Mouse (Mus musculus) thymus, adult 2 months (tissue): Measurements from ENCODE around the gene Cttnbp2. TPM values are rescaled to one million over a fixed set of nuclear protein-coding genes. Genes with fewer than 3 reads are reported as not detected.
"Not testable (repeated sequence)": the region's sequence is repeated elsewhere in the genome, so short reads cannot be mapped to it uniquely, and the experiment has no call there.

Experiments used
- DNase-seq: peaks from one replicate; pipeline ENCODE4 v3.0.0; 2021
- H3K27ac ChIP-seq: fragments of 200-500 bp; 2 replicates; pipeline ENCODE4 v1.5.1; 2012; ENCODE audit warnings: low read length, control low read depth; ENCODE audit not compliant: control insufficient read depth, insufficient read depth
- H3K27me3 ChIP-seq: fragments of 200-500 bp; 2 replicates; pipeline ENCODE4 v1.6.1; 2012; ENCODE audit warnings: mild to moderate bottlenecking, low read length, moderate library complexity, mixed read lengths; ENCODE audit not compliant: control insufficient read depth, insufficient read depth
- H3K36me3 ChIP-seq: fragments of 200-500 bp; 2 replicates; pipeline ENCODE4 v1.6.1; 2012; ENCODE audit warnings: mild to moderate bottlenecking, low read length, moderate library complexity; ENCODE audit not compliant: control insufficient read depth, insufficient read depth
- H3K4me1 ChIP-seq: fragments of 200-500 bp; replicated peaks from 2 replicates; pipeline ENCODE4 v1.6.1; 2012; ENCODE audit warnings: low read length; ENCODE audit not compliant: control insufficient read depth, insufficient read depth
- H3K4me3 ChIP-seq: fragments of 200-500 bp; 2 replicates; pipeline ENCODE4 v1.5.1; 2012; ENCODE audit warnings: mild to moderate bottlenecking, low read length, control low read depth, moderate library complexity; ENCODE audit not compliant: control insufficient read depth, insufficient read depth
- CTCF ChIP-seq: fragments of 200-500 bp; IDR thresholded peaks from 2 replicates; pipeline ENCODE4 v1.5.1; 2012; ENCODE audit warnings: mild to moderate bottlenecking, control low read depth, low read length, moderate library complexity, borderline replicate concordance; ENCODE audit not compliant: control insufficient read depth, poor library complexity, insufficient read depth; ENCODE audit errors: extremely low read depth
- POLR2A ChIP-seq: fragments of 200-500 bp; IDR thresholded peaks from 2 replicates; pipeline ENCODE4 v1.6.1; 2012; ENCODE audit warnings: mild to moderate bottlenecking, low read length, control low read depth, moderate library complexity; ENCODE audit not compliant: control insufficient read depth, poor library complexity, insufficient read depth; ENCODE audit errors: extremely low read depth
- WGBS: fragments of 180-500 bp; shearing (Covaris S2); methylation state at CpG from one replicate; pipeline ENCODE4 v1.1.7; 2018; 5-methylcytosine and 5-hydroxymethylcytosine counted together
- polyA plus RNA-seq: library from polyadenylated mRNA; depleted of rRNA; stranded (reverse); fragments of >200 nt; gene quantifications from 2 replicates; pipeline ENCODE4 v1.2.3, GENCODE M21; 2012

The Cttnbp2 gene
- polyA plus RNA-seq, 1 experiment: 0.49 TPM

DNA sequence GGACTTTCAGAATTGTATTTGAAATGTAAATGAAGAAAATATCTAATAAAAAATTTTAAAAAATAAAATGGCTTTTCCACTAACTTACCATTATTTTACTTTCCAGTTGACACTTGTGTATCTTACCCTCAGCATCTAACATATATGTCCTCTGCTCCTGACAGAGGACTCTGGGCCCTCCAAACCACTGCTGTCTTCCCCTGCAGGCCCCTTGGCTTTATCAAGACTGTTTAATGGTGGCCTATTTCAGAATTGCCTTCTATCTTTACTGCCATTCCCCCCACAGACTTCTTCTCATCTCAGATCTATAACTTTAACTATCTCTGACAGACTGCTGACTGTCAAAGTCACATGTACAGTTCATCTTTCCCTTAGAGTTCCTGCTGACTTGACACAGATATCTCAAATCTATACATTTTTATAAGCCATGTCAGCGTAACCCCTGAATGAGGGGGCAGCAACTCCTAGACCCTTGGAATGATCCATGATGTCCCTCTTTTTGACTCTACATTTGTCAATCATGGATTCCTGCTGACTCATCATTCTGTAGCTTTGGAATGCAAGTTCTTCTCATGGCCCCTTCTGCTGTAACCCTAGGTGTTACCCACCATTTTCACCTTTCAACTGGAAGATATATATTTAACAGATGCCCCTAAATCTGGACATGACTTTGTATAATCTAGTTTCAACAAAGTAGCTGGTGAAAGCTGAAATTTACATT is 103.0 kb downstream of the Cttnbp2 start:
- no peak for TF ChIP-seq CTCF
- TF ChIP-seq POLR2A: no peak
- Histone ChIP-seq H3K27ac (no peak overlapping the region), H3K4me3 (no peak overlapping the region), H3K36me3 (no peaks in the 10 kb centered on the region), H3K4me1 (no peaks in the 10 kb centered on the region), H3K27me3 (no peaks in the 10 kb centered on the region)
- no peak for DNase-seq
- 100% methylated on average over 1 of the region's 1 CpGs for whole genome bisulfite sequencing

DNA sequence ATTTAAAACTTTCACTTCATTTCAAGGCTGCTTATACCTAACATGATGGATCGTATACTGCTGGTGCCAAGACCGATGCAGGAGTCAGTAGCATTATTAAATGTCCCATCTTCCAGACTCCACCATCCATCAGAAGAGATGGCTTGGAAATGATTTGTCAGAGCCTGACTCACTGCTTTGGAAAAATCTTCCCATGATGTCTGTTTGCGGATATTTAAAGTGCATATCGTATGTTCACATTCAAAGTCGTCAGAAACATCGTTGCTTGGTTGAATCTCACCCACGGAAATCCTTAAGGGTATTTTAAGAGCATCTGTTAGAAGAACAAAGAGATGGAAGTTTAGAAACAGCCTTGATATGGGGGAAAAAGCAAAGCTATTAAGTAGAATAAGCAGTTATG is 106.2 kb downstream of the Cttnbp2 start:
- 97% methylated on average over 7 of the region's 7 CpGs for WGBS

DNA sequence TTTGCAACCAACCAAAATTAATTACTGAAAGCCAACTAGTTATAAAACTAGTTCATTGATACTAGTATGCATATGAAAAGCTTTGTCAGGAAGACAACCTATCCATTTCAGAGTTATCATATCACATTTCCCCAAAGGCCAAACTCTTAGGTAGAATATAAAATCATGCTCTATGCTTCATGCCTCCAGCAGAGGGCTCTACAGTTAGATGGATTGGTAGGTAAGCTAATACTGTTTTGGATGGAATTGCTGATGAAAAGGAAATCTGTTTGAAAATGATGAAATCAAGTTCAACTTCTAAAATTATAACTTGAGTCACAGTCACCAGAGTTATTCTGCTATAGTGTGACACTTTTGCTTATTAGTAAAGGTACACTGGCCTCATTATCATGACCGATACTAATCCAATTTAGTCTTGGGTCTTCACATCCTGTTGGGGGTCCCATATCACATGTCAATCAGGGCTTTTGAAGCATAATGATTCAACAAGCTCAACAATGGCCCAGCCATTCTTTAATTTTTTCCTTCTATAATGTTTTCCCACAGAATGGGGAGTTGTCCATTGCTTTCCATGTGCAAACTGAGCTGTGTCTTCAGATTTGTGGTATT is 113.5 kb downstream of the Cttnbp2 start:
- Histone ChIP-seq H3K4me1 (no peaks in the 10 kb centered on the region), H3K4me3 (no peak overlapping the region), H3K27ac (no peak overlapping the region), H3K36me3 (no peaks in the 10 kb centered on the region), H3K27me3 (no peaks in the 10 kb centered on the region)
- no peak for DNase-seq
- TF ChIP-seq CTCF (no peak), POLR2A (no peak)
- WGBS: 93% methylated on average over 1 of the region's 1 CpGs

More for the DNA sequence above, 106.2 kb downstream of the Cttnbp2 start:
- Histone ChIP-seq H3K27ac (no peak overlapping the region), H3K4me1 (no peaks in the 10 kb centered on the region), H3K4me3 (no peak overlapping the region), H3K27me3 (no peaks in the 10 kb centered on the region), H3K36me3 (no peaks in the 10 kb centered on the region)
- TF ChIP-seq POLR2A (no peak), CTCF (no peak)
- no peak for DNase-seq

DNA sequence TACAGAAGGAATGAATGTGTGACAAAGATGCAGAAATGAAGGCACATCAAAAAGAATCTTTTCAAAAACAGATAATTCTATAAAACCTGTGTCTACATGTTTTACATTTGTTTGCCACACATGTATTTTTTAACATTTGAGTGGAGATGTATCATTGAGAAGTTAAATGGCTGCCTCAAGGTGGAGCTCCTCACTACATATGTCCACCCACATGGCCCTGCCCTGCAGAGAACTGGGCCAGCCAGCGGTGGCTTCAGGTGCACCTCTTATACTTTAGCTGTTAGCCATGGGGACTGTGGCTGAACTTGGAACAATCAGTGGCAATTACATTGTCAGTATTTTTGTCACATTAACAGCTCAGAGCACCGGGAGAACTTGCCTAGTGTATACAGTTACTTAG is 133.3 kb downstream of the Cttnbp2 start:
- TF ChIP-seq CTCF (no peak), POLR2A (no peak)
- H3K4me3 ChIP-seq: no peak overlapping the region
- H3K36me3 ChIP-seq: no peaks in the 10 kb centered on the region
- no peak for DNase-seq
- no peaks in the 10 kb centered on the region for H3K4me1 ChIP-seq
- WGBS: 91% methylated on average over 2 of the region's 2 CpGs
- no peaks in the 10 kb centered on the region for H3K27me3 ChIP-seq
- no peak overlapping the region for H3K27ac ChIP-seq

DNA sequence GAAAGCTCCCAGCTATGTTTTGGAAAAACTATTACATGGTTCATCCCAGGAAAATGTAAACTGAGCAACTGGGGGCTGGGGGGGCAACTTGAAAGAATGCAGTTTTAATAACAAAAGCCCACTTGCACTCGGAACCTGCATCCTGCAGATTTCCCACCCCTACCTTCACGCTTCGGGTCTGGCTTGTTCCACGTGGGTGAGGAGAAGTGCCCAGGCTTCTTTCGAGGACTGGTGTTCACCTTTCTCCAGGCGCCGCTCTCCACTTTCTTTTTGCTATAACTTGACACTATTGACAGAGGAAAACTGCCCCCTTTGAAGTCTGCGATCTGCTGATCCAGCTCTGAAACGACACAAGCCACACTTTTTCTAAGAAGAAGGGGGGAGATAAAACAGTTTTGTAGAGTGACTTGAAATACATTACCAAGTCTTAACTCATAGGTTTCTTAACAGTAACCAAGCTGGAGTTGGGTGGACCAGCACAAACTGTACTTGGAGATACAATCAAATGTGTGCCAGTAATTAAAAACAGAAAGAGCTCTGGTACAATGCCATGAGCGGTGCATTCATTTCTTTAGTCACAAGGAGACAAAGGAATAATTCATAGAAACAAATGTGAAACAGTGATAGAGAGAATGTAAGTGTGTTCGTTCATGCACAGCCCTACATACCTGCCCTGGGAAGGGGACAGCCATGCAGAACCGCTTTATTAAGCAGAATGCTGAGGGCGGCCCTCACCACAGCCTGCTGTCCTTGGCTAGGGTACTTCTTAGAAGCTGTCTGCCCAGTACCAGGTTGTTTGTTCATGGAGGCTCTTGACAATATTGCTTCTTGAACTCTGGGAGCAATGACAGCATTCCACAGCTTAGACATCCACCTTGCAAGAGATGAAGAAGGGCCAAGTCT is 134.1 kb downstream of the Cttnbp2 start:
- 87% methylated on average over 13 of the region's 13 CpGs for WGBS
- Histone ChIP-seq H3K36me3 (no peaks in the 10 kb centered on the region), H3K4me1 (no peaks in the 10 kb centered on the region), H3K27ac (no peak overlapping the region), H3K27me3 (no peaks in the 10 kb centered on the region), H3K4me3 (no peak overlapping the region)
- no peak for DNase-seq
- TF ChIP-seq CTCF: no peak
- TF ChIP-seq POLR2A: no peak

DNA sequence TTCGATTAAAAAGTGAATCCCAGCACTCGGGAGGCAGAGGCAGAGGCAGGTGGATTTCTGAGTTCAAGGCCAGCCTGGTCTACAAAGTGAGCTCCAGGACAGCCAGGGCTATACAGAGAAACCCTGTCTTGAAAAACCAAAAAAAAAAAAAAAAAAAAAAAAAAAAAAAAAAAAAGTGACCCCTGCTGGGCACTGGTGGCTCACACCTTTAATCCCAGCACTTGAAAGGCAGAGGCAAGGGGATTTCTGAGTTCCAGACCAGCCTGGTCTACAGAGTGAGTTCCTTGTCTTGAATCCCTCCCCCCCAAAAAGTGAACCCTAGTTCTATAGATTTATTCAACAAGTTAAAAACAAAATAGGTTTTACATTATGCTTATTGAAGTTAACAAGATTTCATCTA is 136.9 kb downstream of the Cttnbp2 start:
- H3K27ac ChIP-seq, H3K36me3 ChIP-seq, H3K4me1 ChIP-seq, DNase-seq, H3K4me3 ChIP-seq, H3K27me3 ChIP-seq: not testable (repeated sequence)
- 87% methylated on average over 2 of the region's 2 CpGs for WGBS
